ENCODE assay signal across 9 mouse cellular contexts in the genomic region with DNA sequence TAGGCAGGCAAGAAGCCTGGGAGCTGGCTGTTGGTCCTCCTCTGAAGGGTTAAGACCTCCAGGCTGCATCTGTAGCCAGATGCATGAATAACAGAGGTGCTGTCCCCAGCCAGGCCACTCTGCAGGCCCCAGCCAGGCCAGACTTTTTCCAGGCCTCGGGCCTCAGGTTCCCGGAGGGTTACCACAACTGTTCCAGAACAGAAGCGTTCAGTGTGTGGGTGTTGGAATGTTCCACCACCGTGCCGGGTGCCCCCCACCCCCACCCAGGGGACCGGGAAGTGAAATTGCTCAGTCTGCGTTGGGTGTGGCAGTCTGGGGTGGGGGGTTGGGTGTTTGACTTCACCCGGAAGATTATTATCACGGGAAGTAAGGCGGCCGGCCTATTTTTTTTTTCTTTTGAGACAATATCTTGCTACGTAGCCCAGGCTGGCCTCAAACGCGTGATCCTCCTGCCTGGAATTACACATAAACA. TPM values are rescaled to one million over a fixed set of nuclear protein-coding genes. Genes with fewer than 3 reads are reported as not detected.
DNase-seq lines count a peak whose midpoint lies in the region; ATAC-seq and TF ChIP-seq lines count a peak whose summit lies in the region.
"Had no signal": no experiment of that assay in that cellular context is flagged by ENCODE, and none has a peak within 500 bp of the region (broad histone marks: within the 10 kb centered on the region; RNA-seq: fewer than 3 reads in every experiment).

No protein-coding gene starts in this region.

- peaks cover 90% of the 10 kb centered on the region for H3K27me3 ChIP-seq in liver, embryonic 12.5 days (replicated peaks)
- H3K27me3 ChIP-seq in stomach, embryonic 16.5 days (ENCODE audit: control insufficient read depth, insufficient read depth, low read length) = no peaks in the 10 kb centered on the region
- no peaks in the 10 kb centered on the region for H3K27me3 ChIP-seq in thymus, adult 2 months (ENCODE audit: control insufficient read depth, insufficient read depth, low read length)

- no peak for TF ChIP-seq CTCF in thymus, adult 2 months (IDR thresholded peaks at IDR 0.05; ENCODE audit: borderline replicate concordance, control insufficient read depth, extremely low read depth, insufficient read depth, low read length, poor library complexity)

- H3K4me3 ChIP-seq in liver, embryonic 12.5 days = no peak overlapping the region
- H3K4me3 ChIP-seq in stomach, embryonic 16.5 days (replicated peaks; ENCODE audit: low read length) = no peak overlapping the region
- no peak overlapping the region for H3K4me3 ChIP-seq in thymus, adult 2 months (ENCODE audit: control insufficient read depth, insufficient read depth, low read length)
- H3K4me3 ChIP-seq: embryonic facial prominence, embryonic 15.5 days had no signal

- H3K9me3 ChIP-seq in liver, embryonic 12.5 days (replicated peaks) = no peaks in the 10 kb centered on the region
- no peaks in the 10 kb centered on the region for H3K9me3 ChIP-seq in stomach, embryonic 16.5 days (replicated peaks; ENCODE audit: control insufficient read depth, low read length)
- H3K9me3 ChIP-seq: embryonic facial prominence, embryonic 15.5 days had no signal

- H3K27ac ChIP-seq in liver, embryonic 12.5 days = no peak overlapping the region
- peak overlapping the region; percentile 76 for H3K27ac ChIP-seq in stomach, embryonic 16.5 days (ENCODE audit: low read length)
- H3K27ac ChIP-seq in thymus, adult 2 months (ENCODE audit: control insufficient read depth, insufficient read depth, low read length) = no peak overlapping the region
- H3K27ac ChIP-seq: embryonic facial prominence, embryonic 15.5 days had no signal

- H3K4me2 ChIP-seq in liver, embryonic 12.5 days = 0 out of 2 replicates have a peak overlapping the region, but pooled peaks have one; percentile 1
- no peak overlapping the region for H3K4me2 ChIP-seq in stomach, embryonic 16.5 days (ENCODE audit: low read depth, low read length)
- H3K4me2 ChIP-seq: embryonic facial prominence, embryonic 15.5 days had no signal

- no peak for TF ChIP-seq POLR2A in thymus, adult 2 months (IDR thresholded peaks at IDR 0.05; ENCODE audit: control insufficient read depth, extremely low read depth, insufficient read depth, low read length, poor library complexity)

- DNase-seq in spleen, postnatal 36 days (ENCODE audit: low spot score in 2 of 2) = peak; percentile 35 to 54
- DNase-seq in spleen, adult 12 weeks (ENCODE audit: low spot score) = no peak
- no peak for DNase-seq in cerebellum, adult 9-11 months
- no peak for DNase-seq in thymus, adult 2 months
- DNase-seq: right cerebral cortex, postnatal 14 days had no signal

- WGBS in liver, embryonic 12.5 days (ENCODE audit: insufficient replicate concordance) = 29% methylated on average over 14 of the region's 14 CpGs
- 66% methylated on average over 14 of the region's 14 CpGs for WGBS in stomach, embryonic 16.5 days
- 91% methylated on average over 14 of the region's 14 CpGs for WGBS in thymus, adult 2 months

- ATAC-seq in granulocyte monocyte progenitor cell, adult 5-6 weeks (replicated peaks; ENCODE audit: poor library complexity, severe bottlenecking) = peak; percentile 18; the same call in 1 of the 2 replicates
- no peak for ATAC-seq in liver, embryonic 12.5 days
- ATAC-seq in stomach, embryonic 16.5 days (ENCODE audit: insufficient read depth, low FRiP score) = no peak

- no peak overlapping the region for H3K9ac ChIP-seq in liver, embryonic 12.5 days
- H3K9ac ChIP-seq in stomach, embryonic 16.5 days (ENCODE audit: low read length) = peak overlapping the region; percentile 23; the same call in 1 of the 2 replicates
- H3K9ac ChIP-seq: embryonic facial prominence, embryonic 15.5 days had no signal

- H3K4me1 ChIP-seq in liver, embryonic 12.5 days = peaks cover 37% of the 10 kb centered on the region
- no peaks in the 10 kb centered on the region for H3K4me1 ChIP-seq in stomach, embryonic 16.5 days (ENCODE audit: control insufficient read depth, insufficient read depth, low read length)
- peaks cover 60% of the 10 kb centered on the region for H3K4me1 ChIP-seq in thymus, adult 2 months (replicated peaks; ENCODE audit: control insufficient read depth, insufficient read depth, low read length)

- no peaks in the 10 kb centered on the region for H3K36me3 ChIP-seq in liver, embryonic 12.5 days
- no peaks in the 10 kb centered on the region for H3K36me3 ChIP-seq in stomach, embryonic 16.5 days (ENCODE audit: control insufficient read depth, insufficient read depth, low read length)
- no peaks in the 10 kb centered on the region for H3K36me3 ChIP-seq in thymus, adult 2 months (ENCODE audit: control insufficient read depth, insufficient read depth, low read length)
- H3K36me3 ChIP-seq: embryonic facial prominence, embryonic 15.5 days had no signal

RNA-seq across cellular contexts. Expression of a gene that starts 12.0 kb away (rescaled TPM):
- total RNA-seq in granulocyte monocyte progenitor cell, adult 5-6 weeks (2014; fragmentation: Nextera tagmentation) = 5.0 and 20.5 TPM in 2 replicates
- 8.1 and 12.0 TPM in 2 replicates for total RNA-seq in granulocyte monocyte progenitor cell, adult 5-6 weeks (2017)
- polyA plus RNA-seq in liver, embryonic 12.5 days (2016; fragmentation: Nextera tagmentation; extraction: Ambion mirVana) = 10.8 and 11.3 TPM in 2 replicates
- polyA plus RNA-seq in stomach, embryonic 16.5 days (2015; fragmentation: Nextera tagmentation; extraction: Ambion mirVana) = 20.1 and 20.9 TPM in 2 replicates
- 17.5 and 19.6 TPM in 2 replicates for polyA plus RNA-seq in thymus, adult 2 months (2012; rRNA removed)

Comparison
In these comparisons a context has a peak if more than half of its experiments do, and no peak if none do; other contexts are left out.
1. DNase-seq: peak in spleen, postnatal 36 days (2 of 2); none in spleen, adult 12 weeks (single experiment), cerebellum, adult 9-11 months (single experiment) and thymus, adult 2 months (single experiment).